ENCODE assay signal across 8 mouse cellular contexts in the genomic region with DNA sequence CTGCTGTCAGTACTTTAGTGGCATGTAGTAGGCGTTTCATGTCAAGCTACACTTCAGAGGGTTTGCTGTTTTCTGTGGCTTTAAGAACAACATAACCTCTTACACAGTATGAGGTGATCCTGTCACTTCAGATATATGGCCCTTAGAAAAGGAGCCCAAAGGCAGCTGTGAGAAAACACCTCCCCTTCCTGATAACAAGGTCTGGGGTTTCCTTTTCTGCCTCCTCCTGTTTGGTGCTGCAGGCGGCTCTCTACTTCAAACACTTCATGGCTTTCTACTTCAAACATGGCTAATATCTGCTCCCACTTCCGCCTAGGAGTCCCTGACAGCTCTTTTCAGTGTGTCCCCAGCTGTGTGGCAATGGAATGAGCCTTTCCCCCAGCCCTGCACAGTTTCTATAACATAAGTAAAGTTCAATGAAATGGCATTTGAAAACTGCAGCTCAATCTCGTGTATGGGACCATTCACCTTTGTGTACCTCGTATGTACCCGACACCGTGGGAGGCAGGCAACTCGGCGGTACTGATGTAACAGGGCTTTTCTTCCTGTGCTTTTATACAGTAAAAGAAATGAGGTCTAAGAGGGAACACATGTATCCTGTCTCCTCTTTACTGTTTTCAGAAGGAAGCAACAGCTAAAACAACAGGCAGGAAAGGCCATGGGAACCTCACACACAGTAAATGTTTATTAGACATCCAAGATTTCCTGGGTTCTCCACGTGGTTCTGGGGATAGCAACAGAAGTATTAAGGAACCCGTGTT. TPM values are rescaled to one million over a fixed set of nuclear protein-coding genes. Genes with fewer than 3 reads are reported as not detected.
DNase-seq lines count a peak whose midpoint lies in the region; ATAC-seq and TF ChIP-seq lines count a peak whose summit lies in the region.

No protein-coding gene starts in this region.

- ATAC-seq in forebrain, embryonic 15.5 days (replicated peaks), result peak; percentile 51; the same call in 1 of the 2 replicates
- peak; percentile 22 for ATAC-seq in liver, embryonic 14.5 days (ENCODE audit: insufficient read depth)
- 0 out of 2 replicates have a peak, but pooled peaks have one; percentile 6 for ATAC-seq in stomach, embryonic 14.5 days (ENCODE audit: insufficient number of reproducible peaks, insufficient read depth, low FRiP score, low read depth)

- no peak for TF ChIP-seq POLR2A in kidney, adult 2 months (IDR thresholded peaks at IDR 0.05; ENCODE audit: low read depth, low read length)

- H3K4me1 ChIP-seq in kidney, adult 2 months (ENCODE audit: control insufficient read depth, insufficient read depth, low read length), result no peaks in the 10 kb centered on the region
- no peaks in the 10 kb centered on the region for H3K4me1 ChIP-seq in forebrain, embryonic 15.5 days
- peaks cover 22 to 33% of the 10 kb centered on the region in 2 experiments for H3K4me1 ChIP-seq in liver, embryonic 14.5 days (replicated peaks; ENCODE audit: control insufficient read depth in 2 of 2, insufficient read depth in 2 of 2, low read length in 1 of 2)
- 0 out of 2 replicates have a peak, but pooled peaks cover 11% of the 10 kb centered on the region for H3K4me1 ChIP-seq in stomach, embryonic 14.5 days (ENCODE audit: control insufficient read depth, insufficient read depth, low read length)

- intact Hi-C loops in left cerebral cortex, postnatal 14 days (cut with DNase I), result no loop called here

- no peak overlapping the region for H3K4me3 ChIP-seq in kidney, adult 2 months (ENCODE audit: insufficient read depth, low read depth, low read length)
- no peak overlapping the region for H3K4me3 ChIP-seq in forebrain, embryonic 15.5 days
- no peak overlapping the region for H3K4me3 ChIP-seq in liver, embryonic 14.5 days (ENCODE audit: insufficient read depth in 1 of 2, low read depth in 2 of 2, low read length in 2 of 2)
- no peak overlapping the region for H3K4me3 ChIP-seq in stomach, embryonic 14.5 days (ENCODE audit: low read depth, low read length)

- H3K9ac ChIP-seq in forebrain, embryonic 15.5 days (replicated peaks), result no peak overlapping the region
- H3K9ac ChIP-seq in liver, embryonic 14.5 days (replicated peaks), result no peak overlapping the region
- H3K9ac ChIP-seq in stomach, embryonic 14.5 days (replicated peaks; ENCODE audit: low read depth, low read length), result no peak overlapping the region

- H3K27ac ChIP-seq in kidney, adult 2 months (ENCODE audit: insufficient read depth, low read depth, low read length), result no peak overlapping the region
- no peak overlapping the region for H3K27ac ChIP-seq in forebrain, embryonic 15.5 days (replicated peaks)
- peak overlapping the region; percentile 34 for H3K27ac ChIP-seq in liver, embryonic 14.5 days
- peak overlapping the region; percentile 24; the same call in 1 of the 2 replicates for H3K27ac ChIP-seq in stomach, embryonic 14.5 days (ENCODE audit: low read length)

- no peaks in the 10 kb centered on the region for H3K36me3 ChIP-seq in kidney, adult 2 months (ENCODE audit: control insufficient read depth, insufficient read depth, low read length)
- H3K36me3 ChIP-seq in forebrain, embryonic 15.5 days, result no peaks in the 10 kb centered on the region
- H3K36me3 ChIP-seq in liver, embryonic 14.5 days (replicated peaks; ENCODE audit: control insufficient read depth, insufficient read depth, low read depth), result no peaks in the 10 kb centered on the region
- H3K36me3 ChIP-seq in stomach, embryonic 14.5 days (ENCODE audit: control insufficient read depth, insufficient read depth, low read length), result no peaks in the 10 kb centered on the region

- H3K9me3 ChIP-seq in forebrain, embryonic 15.5 days, result no peaks in the 10 kb centered on the region
- no peaks in the 10 kb centered on the region for H3K9me3 ChIP-seq in liver, embryonic 14.5 days (ENCODE audit: control insufficient read depth, low read length)
- H3K9me3 ChIP-seq in stomach, embryonic 14.5 days (ENCODE audit: control insufficient read depth, low read depth, low read length), result no peaks in the 10 kb centered on the region

- H3K4me2 ChIP-seq in forebrain, embryonic 15.5 days (replicated peaks), result no peak overlapping the region
- peak overlapping the region; percentile 31 for H3K4me2 ChIP-seq in liver, embryonic 14.5 days (ENCODE audit: low read depth)
- no peak overlapping the region for H3K4me2 ChIP-seq in stomach, embryonic 14.5 days (replicated peaks; ENCODE audit: low read depth, low read length)

- H3K27me3 ChIP-seq in kidney, adult 2 months (replicated peaks; ENCODE audit: control insufficient read depth, insufficient read depth, low read length), result no peaks in the 10 kb centered on the region
- H3K27me3 ChIP-seq in forebrain, embryonic 15.5 days, result no peaks in the 10 kb centered on the region
- H3K27me3 ChIP-seq in liver, embryonic 14.5 days (ENCODE audit: control insufficient read depth, insufficient read depth, low read length), result no peaks in the 10 kb centered on the region
- no peaks in the 10 kb centered on the region for H3K27me3 ChIP-seq in stomach, embryonic 14.5 days (ENCODE audit: control insufficient read depth, insufficient read depth, low read length)

- TF ChIP-seq EP300 in liver, embryonic 14.5 days (IDR thresholded peaks at IDR 0.05; ENCODE audit: low read depth), result no peak

- no peak for TF ChIP-seq CTCF in kidney, adult 2 months (conservative IDR thresholded peaks at IDR 0.05; ENCODE audit: insufficient read depth, insufficient read length, low read depth, low read length)
- no peak for TF ChIP-seq CTCF in liver, embryonic 14.5 days (IDR thresholded peaks at IDR 0.05; ENCODE audit: low read depth)

- DNase-seq in kidney, adult 2 months, result peak; percentile 35
- DNase-seq in kidney, adult 8-10 months, result no peak
- peak; percentile 16 to 34 (median 26) for DNase-seq in liver, embryonic 14.5 days (ENCODE audit: low read depth in 3 of 3, low spot score in 3 of 3)
- no peak for DNase-seq in left cerebral cortex, adult 9 months (ENCODE audit: low spot score in 2 of 2)
- no peak for DNase-seq in left cerebral cortex, postnatal 14 days (ENCODE audit: low spot score in 2 of 2)
- no peak for DNase-seq in layer of hippocampus, adult 8-10 months (ENCODE audit: low spot score in 2 of 2)

- WGBS in kidney, adult 2 months, result 35% methylated on average over 11 of the region's 11 CpGs
- WGBS in forebrain, embryonic 15.5 days, result 67% methylated on average over 11 of the region's 11 CpGs
- WGBS in liver, embryonic 14.5 days (ENCODE audit: insufficient replicate concordance), result 28% methylated on average over 11 of the region's 11 CpGs
- 30% methylated on average over 11 of the region's 11 CpGs for WGBS in stomach, embryonic 14.5 days

RNA-seq across cellular contexts. Expression of gene Stard13, which starts 13.7 kb away (rescaled TPM):
- polyA plus RNA-seq in kidney, adult 2 months (2012; rRNA removed), result 7.3 and 9.9 TPM in 2 replicates
- 2.9 and 4.0 TPM in 2 replicates for polyA plus RNA-seq in forebrain, embryonic 15.5 days (2015; fragmentation: Nextera tagmentation; extraction: Ambion mirVana)
- polyA plus RNA-seq in liver, embryonic 14.5 days (2012; rRNA removed), result 0.93 and 1.1 TPM in 2 replicates
- polyA plus RNA-seq in liver, embryonic 14.5 days (2014; fragmentation: Nextera tagmentation; extraction: Ambion mirVana), result 0.48 and 0.56 TPM in 2 replicates
- 14.1 and 18.9 TPM in 2 replicates for polyA plus RNA-seq in stomach, embryonic 14.5 days (2014; fragmentation: Nextera tagmentation; extraction: Ambion mirVana)
- 10 to 100 TPM; 10.7 to 11.7 TPM for total RNA-seq in left cerebral cortex, postnatal 14 days (2021)
- total RNA-seq in layer of hippocampus, adult 8-10 months (2022), result 10 to 100 TPM; 24.2 to 30.2 (median 24.4) TPM

Comparison
In these comparisons a context has a peak if more than half of its experiments do, and no peak if none do; other contexts are left out.
1. DNase-seq: peak in kidney, adult 2 months (single experiment) and liver, embryonic 14.5 days (3 of 3); none in kidney, adult 8-10 months (0 of 2), left cerebral cortex, adult 9 months (0 of 2), left cerebral cortex, postnatal 14 days (0 of 2) and layer of hippocampus, adult 8-10 months (0 of 2).
2. H3K27ac ChIP-seq: peak in liver, embryonic 14.5 days (single experiment) and stomach, embryonic 14.5 days (single experiment); none in kidney, adult 2 months (single experiment) and forebrain, embryonic 15.5 days (single experiment).
3. Peak in every context shown above with its lines, with median percentiles within 50 percentile points of each other: ATAC-seq.